Mouse (Mus musculus) midbrain, embryonic 12.5 days (tissue): Measurements from ENCODE around the gene Rdh19. TPM values are rescaled to one million over a fixed set of nuclear protein-coding genes. Genes with fewer than 3 reads are reported as not detected.

Source experiments
- ATAC-seq: fragments of 200-750 bp; cut with Nextera tagmentation; 2 replicates; pipeline ENCODE4 v1.8.0; 2017; ENCODE audit warnings: low read depth, moderate TSS enrichment, moderate library complexity; ENCODE audit not compliant: low FRiP score
- H3K27ac ChIP-seq: fragments of 300-500 bp; sonication (generic); replicated peaks from 2 replicates; pipeline ENCODE4 v1.5.1; 2016; ENCODE audit warnings: mild to moderate bottlenecking
- H3K27me3 ChIP-seq: fragments of 300-500 bp; sonication (generic); 2 replicates; pipeline ENCODE4 v1.6.1; 2016; ENCODE audit warnings: mild to moderate bottlenecking
- H3K36me3 ChIP-seq: fragments of 300-500 bp; sonication (generic); 2 replicates; pipeline ENCODE4 v1.6.1; 2016
- H3K4me1 ChIP-seq: fragments of 300-500 bp; sonication (generic); 2 replicates; pipeline ENCODE4 v1.6.1; 2016
- H3K4me2 ChIP-seq: fragments of 300-500 bp; sonication (generic); replicated peaks from 2 replicates; pipeline ENCODE4 v1.6.1; 2016; ENCODE audit warnings: mild to moderate bottlenecking, moderate library complexity
- H3K4me3 ChIP-seq: fragments of 300-500 bp; sonication (generic); 2 replicates; pipeline ENCODE4 v1.5.1; 2016; ENCODE audit warnings: mild to moderate bottlenecking
- H3K9ac ChIP-seq: fragments of 300-500 bp; sonication (generic); replicated peaks from 2 replicates; pipeline ENCODE4 v1.6.1; 2016; ENCODE audit warnings: mild to moderate bottlenecking, moderate library complexity
- H3K9me3 ChIP-seq: fragments of 300-500 bp; sonication (generic); 2 replicates; pipeline ENCODE4 v1.6.1; 2016; ENCODE audit warnings: mild to moderate bottlenecking
- polyA plus RNA-seq: library from polyadenylated mRNA; unstranded; fragments of >200 nt; fragmentation: Nextera tagmentation; extraction: Ambion mirVana; gene quantifications from 2 replicates; pipeline ENCODE4 v1.2.1, GENCODE M21; 2016

The Rdh19 gene
- polyA plus RNA-seq, 1 experiment from 2014 or later: not detected

DNA sequence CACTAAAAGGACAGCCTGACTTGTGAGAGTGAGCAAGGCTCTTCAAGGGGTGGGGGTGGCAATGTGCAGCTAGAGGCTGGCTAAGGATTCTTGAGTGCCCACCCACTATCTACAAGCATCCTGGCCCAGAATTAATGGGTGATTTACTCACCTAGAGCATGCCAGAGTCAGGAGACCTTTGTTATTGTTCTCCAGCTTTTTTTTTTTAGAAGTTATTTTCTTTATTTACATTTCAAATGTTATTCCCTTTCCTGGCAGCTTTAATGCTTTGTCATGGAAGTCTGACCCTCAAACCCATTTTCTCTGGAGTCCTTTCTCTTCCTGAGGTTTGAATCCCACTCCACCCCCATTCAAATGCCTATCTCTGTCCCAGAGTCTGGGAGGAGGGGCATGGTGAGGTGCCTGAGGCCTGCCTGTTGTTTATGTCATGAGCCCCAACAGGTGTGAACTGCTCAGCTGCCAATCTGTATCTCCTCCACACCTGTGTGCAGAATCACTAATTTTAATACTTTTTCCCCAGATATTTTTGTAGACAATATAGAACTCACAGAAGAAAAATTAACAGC lies 57.7 kb downstream of the Rdh19 start:
- Histone ChIP-seq H3K27ac (no peak overlapping the region), H3K27me3 (no peaks in the 10 kb centered on the region), H3K9me3 (no peaks in the 10 kb centered on the region), H3K4me2 (no peak overlapping the region), H3K9ac (no peak overlapping the region), H3K4me3 (no peak overlapping the region), H3K4me1 (no peaks in the 10 kb centered on the region), H3K36me3 (no peaks in the 10 kb centered on the region)
- ATAC-seq: no peak

Other genes starting within 250 kb of the Rdh19 start
- gene Lrp1, start 228.8 kb upstream of the Rdh19 start, polyA plus RNA-seq: 94.0 and 98.1 TPM in 2 replicates
- gene Stat6, start 206.9 kb upstream of the Rdh19 start, polyA plus RNA-seq: 6.1 and 9.0 TPM in 2 replicates
- 10.0 and 10.3 TPM in 2 replicates for gene Nemp1, start 183.0 kb upstream of the Rdh19 start, polyA plus RNA-seq
- 3.7 and 4.5 TPM in 2 replicates for gene Nab2, start 181.4 kb upstream of the Rdh19 start, polyA plus RNA-seq
- 0.47 and 0.71 TPM in 2 replicates for gene Myo1a, start 144.8 kb upstream of the Rdh19 start, polyA plus RNA-seq
- not detected in 2 replicates for gene Tac2, start 125.5 kb upstream of the Rdh19 start, polyA plus RNA-seq
- 6.1 and 6.2 TPM in 2 replicates for gene Zbtb39, start 110.4 kb upstream of the Rdh19 start, polyA plus RNA-seq
- 0.41 and 0.46 TPM in 2 replicates for gene Gpr182, start 98.2 kb upstream of the Rdh19 start, polyA plus RNA-seq
- 0.06 TPM in 1 of 2 replicates, not detected in the other for gene Rdh1, start 90.2 kb upstream of the Rdh19 start, polyA plus RNA-seq
- gene Rdh16f1, start 90.1 kb upstream of the Rdh19 start, polyA plus RNA-seq: 0.09 TPM in 1 of 2 replicates, not detected in the other
- gene Rdh9, start 73.5 kb upstream of the Rdh19 start, polyA plus RNA-seq: 0.16 TPM in 1 of 2 replicates, not detected in the other
- gene Rdh16, start 48.8 kb upstream of the Rdh19 start, polyA plus RNA-seq: not detected in 2 replicates
- gene Rdh16f2, start 16.5 kb downstream of the Rdh19 start, polyA plus RNA-seq: not detected in 2 replicates
- not detected in 2 replicates for gene Rdh7, start 38.9 kb downstream of the Rdh19 start, polyA plus RNA-seq
- gene Sdr9c7, start 48.6 kb downstream of the Rdh19 start, polyA plus RNA-seq: not detected in 2 replicates
- not detected in 2 replicates for gene Hsd17b6, start 157.7 kb downstream of the Rdh19 start, polyA plus RNA-seq
- gene Prim1, start 165.2 kb downstream of the Rdh19 start, polyA plus RNA-seq: 72.6 and 76.9 TPM in 2 replicates
- 716 and 742 TPM in 2 replicates for gene Naca, start 185.6 kb downstream of the Rdh19 start, polyA plus RNA-seq
- gene Ptges3, start 209.0 kb downstream of the Rdh19 start, polyA plus RNA-seq: 545 and 553 TPM in 2 replicates
- gene Atp5b, start 233.3 kb downstream of the Rdh19 start, polyA plus RNA-seq: 1,976 and 1,998 TPM in 2 replicates
- 14.1 and 16.0 TPM in 2 replicates for gene Baz2a, start 241.6 kb downstream of the Rdh19 start, polyA plus RNA-seq